Mouse (Mus musculus) intestine, embryonic 16.5 days (tissue): ENCODE measurements around the gene Ncam2. TPM values are rescaled to one million over a fixed set of nuclear protein-coding genes. Genes with fewer than 3 reads are reported as not detected.
"Not testable (repeated sequence)": the region's sequence is repeated elsewhere in the genome, so short reads cannot be mapped to it uniquely, and the experiment has no call there.

ENCODE experiments used
- ATAC-seq: fragments of 200-750 bp; cut with Nextera tagmentation; 2 replicates; pipeline ENCODE4 v1.8.0; 2017; ENCODE audit warnings: moderate TSS enrichment, moderate library complexity
- H3K27ac ChIP-seq: fragments of 300-500 bp; sonication (generic); 2 replicates; pipeline ENCODE4 v1.5.1; 2014; ENCODE audit warnings: mild to moderate bottlenecking, low read length
- H3K27me3 ChIP-seq: fragments of 300-500 bp; sonication (generic); replicated peaks from 2 replicates; pipeline ENCODE4 v1.6.1; 2014; ENCODE audit warnings: low read length, control low read depth, mixed read lengths; ENCODE audit not compliant: control insufficient read depth, insufficient read depth
- H3K36me3 ChIP-seq: fragments of 300-500 bp; sonication (generic); 2 replicates; pipeline ENCODE4 v1.6.1; 2014; ENCODE audit warnings: low read length, control low read depth; ENCODE audit not compliant: control insufficient read depth, insufficient read depth
- H3K4me1 ChIP-seq: fragments of 300-500 bp; sonication (generic); 2 replicates; pipeline ENCODE4 v1.6.1; 2014; ENCODE audit warnings: low read length, control low read depth, mixed read lengths; ENCODE audit not compliant: control insufficient read depth, insufficient read depth
- H3K4me2 ChIP-seq: fragments of 300-500 bp; sonication (generic); 2 replicates; pipeline ENCODE4 v1.6.1; 2014; ENCODE audit warnings: low read depth, low read length, control low read depth
- H3K4me3 ChIP-seq: fragments of 300-500 bp; sonication (generic); 2 replicates; pipeline ENCODE4 v1.5.1; 2014; ENCODE audit warnings: mild to moderate bottlenecking, low read length
- H3K9ac ChIP-seq: fragments of 300-500 bp; sonication (generic); 2 replicates; pipeline ENCODE4 v1.6.1; 2014; ENCODE audit warnings: low read depth, low read length
- H3K9me3 ChIP-seq: fragments of 300-500 bp; sonication (generic); 2 replicates; pipeline ENCODE4 v1.6.1; 2016; ENCODE audit warnings: low read length, control low read depth; ENCODE audit not compliant: control insufficient read depth
- WGBS: fragments of 180-500 bp; shearing (Covaris S2); extraction: QIAGEN DNeasy Blood & Tissue Kit; methylation state at CpG from one replicate; pipeline ENCODE4 v1.1.7; 2014; 5-methylcytosine and 5-hydroxymethylcytosine counted together
- polyA plus RNA-seq: library from polyadenylated mRNA; unstranded; fragments of >200 nt; fragmentation: Nextera tagmentation; extraction: Ambion mirVana; gene quantifications from 2 replicates; pipeline ENCODE4 v1.2.1, GENCODE M21; 2015

Ncam2 gene
- polyA plus RNA-seq, 1 experiment from 2014 or later, result 2.3 TPM

DNA sequence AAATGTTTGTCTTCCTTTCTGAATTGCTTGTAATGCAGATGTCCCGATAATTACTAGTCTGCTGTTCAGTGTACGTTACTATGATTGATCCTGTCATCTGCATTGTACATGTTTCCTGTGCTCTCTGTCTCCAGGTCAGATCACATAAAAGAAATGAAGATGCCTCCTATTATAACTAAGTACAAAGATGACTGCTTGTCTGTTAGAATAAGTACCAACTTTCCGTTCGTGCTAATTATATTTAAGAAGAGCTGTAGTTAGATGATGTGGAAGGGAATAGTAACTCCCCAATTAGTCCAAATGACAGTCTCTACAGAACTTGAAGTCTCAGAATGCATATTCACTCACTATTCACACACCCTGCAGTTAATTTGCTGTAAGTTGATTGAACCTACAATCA, 179.9 kb downstream of the Ncam2 start:
- no peak overlapping the region for H3K4me3 ChIP-seq
- H3K4me2 ChIP-seq, result no peak overlapping the region
- H3K27ac ChIP-seq, result no peak overlapping the region
- no peaks in the 10 kb centered on the region for H3K9me3 ChIP-seq
- H3K9ac ChIP-seq, result no peak overlapping the region
- WGBS, result 84% methylated on average over 4 of the region's 4 CpGs
- ATAC-seq, result no peak
- no peaks in the 10 kb centered on the region for H3K36me3 ChIP-seq
- H3K27me3 ChIP-seq, result no peaks in the 10 kb centered on the region
- no peaks in the 10 kb centered on the region for H3K4me1 ChIP-seq

DNA sequence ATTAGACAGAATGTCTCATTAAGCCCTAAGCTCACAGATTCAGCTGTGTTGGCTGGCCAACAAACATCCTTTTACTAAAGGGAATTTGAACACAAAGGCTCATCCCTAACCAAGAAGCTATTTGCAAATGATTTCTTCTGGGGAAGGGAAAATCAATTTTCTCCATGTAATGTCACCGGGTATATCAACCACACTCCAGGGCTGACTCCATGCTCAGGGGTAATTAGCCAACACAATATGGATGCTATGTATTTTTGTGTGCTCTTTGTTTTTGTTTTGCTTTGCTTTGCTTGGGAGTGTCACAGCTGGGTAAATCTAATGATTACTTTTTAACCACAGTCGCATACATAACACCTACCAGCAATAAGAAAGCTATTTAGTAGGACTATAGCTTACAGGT, 188.1 kb downstream of the Ncam2 start:
- Histone ChIP-seq H3K4me1 (no peaks in the 10 kb centered on the region), H3K4me2 (no peak overlapping the region), H3K27ac (no peak overlapping the region), H3K9ac (no peak overlapping the region), H3K36me3 (no peaks in the 10 kb centered on the region), H3K27me3 (no peaks in the 10 kb centered on the region), H3K9me3 (no peaks in the 10 kb centered on the region), H3K4me3 (no peak overlapping the region)
- 79% methylated on average over 2 of the region's 2 CpGs for WGBS
- ATAC-seq, result no peak

DNA sequence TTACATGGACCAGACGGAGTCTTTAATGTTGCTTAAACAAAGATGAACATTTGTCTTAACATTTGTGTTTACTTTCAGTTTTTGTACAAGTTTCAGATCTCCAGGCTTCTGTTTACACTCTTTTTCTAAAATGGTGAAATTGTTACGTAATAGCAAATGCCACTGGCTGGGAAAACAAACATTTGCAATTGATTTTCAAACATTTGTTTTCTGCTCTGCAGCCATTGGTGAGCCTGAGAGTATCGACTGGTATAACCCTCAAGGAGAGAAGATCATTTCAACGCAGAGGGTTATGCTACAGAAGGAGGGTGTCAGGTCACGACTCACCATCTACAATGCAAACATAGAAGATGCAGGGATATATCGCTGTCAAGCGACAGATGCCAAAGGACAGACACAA, 234.1 kb downstream of the Ncam2 start:
- 43% methylated on average over 7 of the region's 7 CpGs for WGBS
- Histone ChIP-seq H3K4me1 (no peaks in the 10 kb centered on the region), H3K4me3 (no peak overlapping the region), H3K27ac (no peak overlapping the region), H3K36me3 (no peaks in the 10 kb centered on the region), H3K27me3 (no peaks in the 10 kb centered on the region), H3K9me3 (no peaks in the 10 kb centered on the region), H3K4me2 (no peak overlapping the region), H3K9ac (no peak overlapping the region)
- ATAC-seq, result no peak

DNA sequence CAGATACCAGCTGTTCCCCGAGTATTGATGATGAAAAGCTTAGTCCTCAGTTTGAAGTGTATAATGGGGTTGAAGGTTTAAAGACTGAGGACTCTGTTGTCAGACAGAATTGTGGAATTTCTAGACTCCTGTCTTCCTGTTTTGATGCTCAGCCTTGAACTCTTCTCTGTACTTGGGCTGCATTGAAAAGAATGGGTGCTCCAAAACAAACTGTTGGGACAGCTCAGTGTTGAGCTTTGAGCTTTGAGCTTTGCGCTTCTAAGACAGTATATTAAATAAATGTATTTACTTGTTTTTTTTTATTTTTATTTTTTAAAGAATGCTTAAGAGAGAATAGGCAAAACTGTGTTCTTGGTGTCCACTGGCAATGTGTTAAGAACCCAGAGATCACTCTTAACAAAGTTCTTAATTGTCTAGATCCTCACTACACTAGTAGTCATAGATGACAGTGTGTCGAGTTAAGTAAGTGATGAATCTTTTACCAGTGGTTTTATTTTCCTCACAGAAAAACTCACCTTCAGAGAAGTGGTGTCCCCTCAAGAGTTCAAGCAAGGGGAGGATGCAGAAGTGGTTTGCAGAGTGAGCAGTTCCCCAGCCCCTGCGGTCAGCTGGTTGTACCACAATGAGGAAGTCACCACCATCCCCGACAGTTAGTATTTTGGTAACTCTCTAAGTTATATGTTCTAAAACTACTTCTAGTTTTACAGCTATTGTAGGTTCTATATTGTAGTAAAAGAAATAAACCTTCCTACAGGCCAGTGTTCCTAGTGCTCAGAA, 236.8 kb downstream of the Ncam2 start:
- no peak for ATAC-seq
- WGBS, result 89% methylated on average over 5 of the region's 5 CpGs
- H3K27me3 ChIP-seq, result no peaks in the 10 kb centered on the region

DNA sequence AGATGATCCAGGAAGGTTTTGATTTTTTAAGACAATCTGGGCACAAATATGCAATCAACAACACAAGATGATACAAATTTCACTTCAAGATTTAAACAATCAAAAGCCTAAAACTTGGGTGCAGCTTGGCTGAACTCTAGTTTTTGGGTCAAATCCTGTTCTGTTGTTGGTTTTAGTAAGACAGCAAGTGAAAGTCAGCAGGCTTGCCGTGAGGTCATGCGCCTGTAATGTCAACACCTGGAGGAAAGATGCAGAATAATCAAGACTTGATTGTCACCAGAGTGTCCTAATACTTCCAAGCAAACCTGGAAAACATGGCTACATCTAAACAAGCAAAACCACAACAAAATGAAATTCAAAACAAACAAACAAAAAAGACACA, 237.4 kb downstream of the Ncam2 start:
- ATAC-seq, result no peak
- H3K4me3 ChIP-seq, result no peak overlapping the region
- no peak overlapping the region for H3K9ac ChIP-seq
- H3K36me3 ChIP-seq, result no peaks in the 10 kb centered on the region
- H3K9me3 ChIP-seq, result no peaks in the 10 kb centered on the region
- H3K27me3 ChIP-seq, result no peaks in the 10 kb centered on the region
- H3K27ac ChIP-seq, result no peak overlapping the region
- no peaks in the 10 kb centered on the region for H3K4me1 ChIP-seq
- no peak overlapping the region for H3K4me2 ChIP-seq
- 93% methylated on average over 2 of the region's 2 CpGs for WGBS

More for the DNA sequence above, 236.8 kb downstream of the Ncam2 start:
- Histone ChIP-seq H3K4me2 (no peak overlapping the region), H3K9me3 (no peaks in the 10 kb centered on the region), H3K4me1 (no peaks in the 10 kb centered on the region), H3K9ac (no peak overlapping the region), H3K4me3 (no peak overlapping the region), H3K36me3 (no peaks in the 10 kb centered on the region), H3K27ac (no peak overlapping the region)

DNA sequence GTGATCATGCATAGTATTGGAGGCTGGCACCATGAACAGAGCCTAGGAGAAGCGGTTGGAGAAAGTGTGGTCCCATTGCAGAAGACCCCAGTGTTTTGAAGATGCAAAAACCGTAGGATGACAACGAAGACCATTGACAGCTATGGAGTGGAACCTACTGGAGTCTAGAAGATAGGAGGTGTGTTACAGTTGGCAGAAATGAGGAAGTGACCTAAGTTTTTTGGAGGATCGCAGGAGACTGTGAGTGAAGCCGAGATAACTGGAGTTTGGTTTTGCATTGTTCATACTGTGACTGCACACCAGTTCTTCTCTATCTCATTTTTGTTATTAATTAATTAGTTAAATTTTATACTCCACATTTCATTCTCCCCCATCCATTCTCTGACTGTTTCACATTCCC, 250.4 kb downstream of the Ncam2 start:
- ATAC-seq, result no peak
- Histone ChIP-seq H3K27me3 (no peaks in the 10 kb centered on the region), H3K4me2 (no peak overlapping the region), H3K9ac (no peak overlapping the region), H3K4me3 (no peak overlapping the region), H3K27ac (no peak overlapping the region), H3K4me1 (no peaks in the 10 kb centered on the region), H3K36me3 (no peaks in the 10 kb centered on the region), H3K9me3 (no peaks in the 10 kb centered on the region)
- WGBS, result 96% methylated on average over 5 of the region's 5 CpGs

DNA sequence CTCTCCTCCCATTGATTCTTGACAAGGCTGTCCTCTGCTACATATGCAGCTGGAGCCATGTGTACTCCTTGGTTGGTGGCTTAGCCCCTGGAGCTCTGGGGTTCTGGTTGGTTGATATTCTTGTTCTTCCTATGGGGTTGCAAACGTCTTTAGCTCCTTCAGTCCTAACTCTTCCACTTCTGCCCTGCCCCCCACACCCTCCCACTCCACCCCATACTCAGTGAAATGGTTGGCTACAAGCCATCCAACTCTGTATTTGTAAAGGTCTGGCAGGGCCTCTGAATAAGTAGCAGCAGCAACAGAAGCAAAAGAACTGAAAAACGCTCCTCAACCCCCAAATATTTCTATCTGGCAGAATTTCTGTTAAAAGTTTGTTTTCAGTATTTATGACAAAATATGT, 252.5 kb downstream of the Ncam2 start:
- 54% methylated on average over 2 of the region's 2 CpGs for WGBS
- Histone ChIP-seq H3K4me1 (no peaks in the 10 kb centered on the region), H3K4me2 (no peak overlapping the region), H3K27ac (no peak overlapping the region), H3K9me3 (no peaks in the 10 kb centered on the region), H3K27me3 (no peaks in the 10 kb centered on the region), H3K9ac (no peak overlapping the region), H3K4me3 (no peak overlapping the region), H3K36me3 (no peaks in the 10 kb centered on the region)
- no peak for ATAC-seq

DNA sequence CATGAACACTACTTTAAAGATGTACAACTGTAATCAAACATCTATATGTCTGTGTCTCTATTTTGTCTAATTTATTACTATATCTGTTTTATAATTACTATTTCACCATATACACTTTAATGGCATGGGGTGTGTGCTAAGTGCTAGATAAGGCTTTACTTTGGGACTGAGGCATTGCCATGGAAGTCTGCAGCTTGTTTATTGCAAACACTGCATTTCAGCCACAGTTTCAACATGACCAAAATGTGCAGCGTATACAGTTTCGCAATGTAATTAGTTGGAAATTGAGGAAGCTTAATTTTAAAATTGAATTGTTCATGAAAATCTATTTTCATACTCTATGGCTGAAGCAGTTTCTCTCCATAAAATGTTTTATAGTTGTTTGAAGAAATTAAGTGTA, 254.0 kb downstream of the Ncam2 start:
- Histone ChIP-seq H3K4me2 (no peak overlapping the region), H3K9ac (no peak overlapping the region), H3K27me3 (no peaks in the 10 kb centered on the region), H3K4me3 (no peak overlapping the region), H3K4me1 (no peaks in the 10 kb centered on the region), H3K36me3 (no peaks in the 10 kb centered on the region), H3K27ac (no peak overlapping the region), H3K9me3 (no peaks in the 10 kb centered on the region)
- no peak for ATAC-seq
- 92% methylated on average over 2 of the region's 2 CpGs for WGBS

DNA sequence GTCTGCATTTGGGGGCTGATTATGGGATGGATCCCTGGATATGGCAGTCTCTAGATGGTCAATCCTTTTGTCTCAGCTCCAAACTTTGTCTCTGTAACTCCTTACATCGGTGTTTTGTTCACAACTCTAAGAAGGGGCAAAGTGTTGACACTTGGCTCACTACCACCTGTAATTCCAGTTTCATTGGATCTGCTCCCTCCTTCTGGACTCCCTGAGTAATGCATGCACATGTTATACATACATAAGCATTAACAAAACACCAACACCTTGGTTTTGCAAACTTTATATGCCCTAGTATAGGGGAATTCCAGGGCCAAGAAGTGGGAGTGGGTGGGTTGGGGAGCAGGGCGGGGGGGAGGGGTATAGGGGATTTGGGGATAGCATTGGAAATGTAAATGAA, 262.2 kb downstream of the Ncam2 start:
- H3K9me3 ChIP-seq, ATAC-seq, H3K27ac ChIP-seq, H3K9ac ChIP-seq, H3K27me3 ChIP-seq, H3K4me2 ChIP-seq, H3K36me3 ChIP-seq, H3K4me1 ChIP-seq, H3K4me3 ChIP-seq: not testable (repeated sequence)
- WGBS, result 88% methylated on average over 2 of the region's 2 CpGs

DNA sequence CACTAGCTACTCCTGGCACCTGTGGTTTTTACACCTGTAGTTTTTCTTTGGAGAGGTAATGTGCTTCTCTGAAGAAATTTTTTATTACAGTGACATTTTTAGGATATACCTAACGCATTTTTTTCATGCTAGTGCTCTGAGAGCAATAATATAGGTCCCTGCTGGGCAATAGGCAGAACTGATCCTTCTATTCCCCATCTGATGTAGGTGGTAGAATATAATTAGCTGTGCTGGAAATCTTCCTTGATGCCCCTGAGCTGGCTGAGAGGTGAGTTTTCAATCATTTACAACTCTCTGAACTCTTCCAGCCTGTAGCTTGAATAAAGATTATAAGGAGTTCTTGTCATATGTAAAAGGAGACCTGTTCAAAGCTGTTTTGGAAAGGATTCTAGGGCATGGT, 272.4 kb downstream of the Ncam2 start:
- H3K4me1 ChIP-seq, result no peaks in the 10 kb centered on the region
- H3K4me3 ChIP-seq, result no peak overlapping the region
- no peak overlapping the region for H3K4me2 ChIP-seq
- no peak overlapping the region for H3K9ac ChIP-seq
- no peak overlapping the region for H3K27ac ChIP-seq
- 68% methylated on average over 1 of the region's 1 CpGs for WGBS
- H3K9me3 ChIP-seq, result no peaks in the 10 kb centered on the region
- no peaks in the 10 kb centered on the region for H3K36me3 ChIP-seq
- no peak for ATAC-seq
- H3K27me3 ChIP-seq, result no peaks in the 10 kb centered on the region
